Mouse (Mus musculus): ENCODE results near the gene Commd2.

GRCm38 (mm10) chr3:57663731-57664130, 12.2 kb upstream of the Commd2 start:
- no peak for TF ChIP-seq EP300 (IDR thresholded peaks at IDR 0.05)
- peak; percentile 76 for TF ChIP-seq CTCF (IDR thresholded peaks at IDR 0.05)

All from lung, postnatal 0 days (tissue).